In genomic region chr3:121953049-121953432, GRCm38 (mm10) we compare ENCODE assay signal across 8 mouse cellular contexts. TPM values are rescaled to one million over a fixed set of nuclear protein-coding genes. Genes with fewer than 3 reads are reported as not detected.
DNase-seq lines count a peak whose midpoint lies in the region; ATAC-seq and TF ChIP-seq lines count a peak whose summit lies in the region.

No protein-coding gene starts in this region.

- H3K36me3 ChIP-seq in intestine, postnatal 0 days (ENCODE audit: control insufficient read depth, insufficient read depth): no peaks in the 10 kb centered on the region

- H3K4me2 ChIP-seq in intestine, postnatal 0 days (replicated peaks; ENCODE audit: low read depth): peak overlapping the region; percentile 97

- H3K27me3 ChIP-seq in intestine, postnatal 0 days (replicated peaks; ENCODE audit: control insufficient read depth, insufficient read depth, low read length): no peaks in the 10 kb centered on the region

- H3K9ac ChIP-seq in intestine, postnatal 0 days (ENCODE audit: low read depth, low read length): peak overlapping the region; percentile 68

- WGBS in intestine, postnatal 0 days: 2% methylated on average over 36 of the region's 44 CpGs

- peak overlapping the region; percentile 66 for H3K4me3 ChIP-seq in intestine, postnatal 0 days (ENCODE audit: low read depth, low read length)

- no peaks in the 10 kb centered on the region for H3K4me1 ChIP-seq in intestine, postnatal 0 days (replicated peaks; ENCODE audit: control insufficient read depth, insufficient read depth, low read length)

- TF ChIP-seq CTCF in intestine, postnatal 0 days (IDR thresholded peaks at IDR 0.05; ENCODE audit: low read depth): no peak; the same call in 1 of the 2 replicates

- ATAC-seq in granulocyte monocyte progenitor cell, adult 5-6 weeks (replicated peaks; ENCODE audit: poor library complexity, severe bottlenecking): peak; percentile 99
- ATAC-seq in intestine, postnatal 0 days: peak; percentile 94

- peak; percentile 94 for DNase-seq in adrenal gland, postnatal 25 days
- DNase-seq in embryo, embryonic 9.5 days (ENCODE audit: extremely low spot score): peak; percentile 83
- peak; percentile 67 to 68 for DNase-seq in left cerebral cortex, postnatal 36 days (ENCODE audit: low spot score in 2 of 2)
- peak; percentile 78 for DNase-seq in mesoderm, embryonic 11.5 days (ENCODE audit: low read depth, low spot score)
- peak; percentile 52 to 58 for DNase-seq in right cerebral cortex, postnatal 36 days (ENCODE audit: low spot score in 2 of 2)
- peak; percentile 83 to 91 for DNase-seq in urinary bladder, postnatal 36 days (ENCODE audit: low spot score in 2 of 2)

- H3K9me3 ChIP-seq in intestine, postnatal 0 days (ENCODE audit: control insufficient read depth): no peaks in the 10 kb centered on the region

- H3K27ac ChIP-seq in intestine, postnatal 0 days (ENCODE audit: low read depth, low read length): peak overlapping the region; percentile 57

- intact Hi-C loops in left cerebral cortex, postnatal 36 days (cut with DNase I): loop anchor here (5.0 kb wide), 1 partner anchor 66 kb away; no protein-coding TSS in a partner anchor

RNA-seq across cellular contexts. Expression of gene Arhgap29, which starts 0.7 kb away (rescaled TPM):
- 47.2 and 57.1 TPM in 2 replicates for total RNA-seq in adrenal gland, postnatal 25 days (2021)
- 0.13 TPM in 1 of 2 replicates, not detected in the other for total RNA-seq in granulocyte monocyte progenitor cell, adult 5-6 weeks (2014; fragmentation: Nextera tagmentation)
- 0.52 and 2.9 TPM in 2 replicates for total RNA-seq in granulocyte monocyte progenitor cell, adult 5-6 weeks (2017)
- 10.3 and 14.2 TPM in 2 replicates for polyA plus RNA-seq in intestine, postnatal 0 days (2015; fragmentation: Nextera tagmentation; extraction: Ambion mirVana)
- 10 to 100 TPM; 23.2 to 27.6 TPM for total RNA-seq in left cerebral cortex, postnatal 36 days (2021)

Comparison
In these comparisons a context has a peak if more than half of its experiments do, and no peak if none do; other contexts are left out.
1. Peak in every context shown above with its lines: DNase-seq, ATAC-seq, H3K4me3 ChIP-seq and H3K27ac ChIP-seq.
2. RNA of gene Arhgap29, which starts 0.7 kb away (total RNA-seq): 47.2 to 57.1 TPM in adrenal gland, postnatal 25 days and 23.2 to 27.6 TPM in left cerebral cortex, postnatal 36 days; 0.13 to 2.9 TPM in granulocyte monocyte progenitor cell, adult 5-6 weeks; every median in the first group is over 4 times any median in the second.